Mouse (Mus musculus): ENCODE results near the gene Hist1h2bm. TPM values are rescaled to one million over a fixed set of nuclear protein-coding genes. Genes with fewer than 3 reads are reported as not detected.

Gene Hist1h2bm
- 9.2 and 22.6 TPM in 2 replicates for polyA plus RNA-seq (2012; rRNA removed)

DNA sequence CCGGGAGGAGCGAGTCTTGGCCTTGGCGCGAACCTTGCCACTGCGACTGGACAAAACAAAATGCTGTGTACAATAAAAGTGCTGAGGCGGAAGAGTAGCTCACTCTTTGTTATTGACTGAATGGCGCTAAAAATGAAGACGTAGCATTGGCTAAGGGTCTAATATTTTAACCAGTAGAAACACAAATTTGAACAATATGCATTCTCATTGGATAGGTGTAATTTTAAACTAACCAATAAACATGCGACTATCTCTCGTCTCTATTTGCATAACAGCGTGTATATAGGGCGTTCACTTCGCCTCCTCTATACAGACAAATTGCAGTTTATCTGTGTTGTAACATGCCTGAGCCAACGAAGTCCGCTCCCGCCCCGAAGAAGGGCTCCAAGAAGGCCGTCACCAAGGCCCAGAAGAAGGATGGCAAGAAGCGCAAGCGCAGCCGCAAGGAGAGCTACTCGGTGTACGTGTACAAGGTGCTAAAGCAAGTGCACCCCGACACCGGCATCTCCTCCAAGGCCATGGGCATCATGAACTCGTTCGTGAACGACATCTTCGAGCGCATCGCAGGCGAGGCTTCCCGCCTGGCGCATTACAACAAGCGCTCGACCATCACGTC lies at the start of gene Hist1h2bm:
Gene Hist1h2bm (plus strand): TSS at position 288 of the 616 bp plus-strand sequence.

GRCm38 (mm10) chr13:21677305-21677704 lies 44.5 kb upstream of the Hist1h2bm start, which contains the start of gene Olfr1360:
TSS of gene Olfr1360 (minus strand) at chr13:21677405.

GRCm38 (mm10) chr13:21697811-21698210 lies 24.0 kb upstream of the Hist1h2bm start, which contains the start of gene Olfr1359:
TSS of gene Olfr1359 (plus strand) at chr13:21698111.

DNA sequence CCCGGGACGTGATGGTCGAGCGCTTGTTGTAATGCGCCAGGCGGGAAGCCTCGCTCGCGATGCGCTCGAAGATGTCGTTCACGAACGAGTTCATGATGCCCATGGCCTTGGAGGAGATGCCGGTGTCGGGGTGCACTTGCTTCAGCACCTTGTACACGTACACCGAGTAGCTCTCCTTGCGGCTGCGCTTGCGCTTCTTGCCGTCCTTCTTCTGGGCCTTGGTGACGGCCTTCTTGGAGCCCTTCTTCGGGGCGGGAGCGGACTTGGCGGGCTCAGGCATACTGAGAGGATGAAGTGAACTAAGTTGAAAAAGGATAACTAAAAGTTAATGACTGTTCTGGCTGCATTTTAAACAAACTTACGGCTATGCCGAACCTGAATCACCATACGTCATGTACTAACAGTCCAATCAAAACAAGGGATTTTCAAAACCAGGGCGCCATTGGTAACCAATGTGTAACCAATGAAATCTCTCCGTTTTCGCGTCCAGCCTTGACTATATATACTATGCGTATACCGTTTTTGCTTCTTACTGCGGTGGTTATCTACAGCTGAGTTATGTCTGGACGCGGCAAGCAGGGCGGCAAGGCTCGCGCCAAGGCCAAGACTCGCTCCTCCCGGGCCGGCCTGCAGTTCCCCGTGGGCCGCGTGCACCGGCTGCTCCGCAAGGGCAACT lies 5.8 kb upstream of the Hist1h2bm start, which contains the start of the genes Hist1h2bl and Hist1h2ai:
Gene Hist1h2bl (minus strand): TSS at position 280 of the 676 bp plus-strand sequence.
Gene Hist1h2ai (plus strand): TSS at position 559 of the 676 bp plus-strand sequence.

DNA sequence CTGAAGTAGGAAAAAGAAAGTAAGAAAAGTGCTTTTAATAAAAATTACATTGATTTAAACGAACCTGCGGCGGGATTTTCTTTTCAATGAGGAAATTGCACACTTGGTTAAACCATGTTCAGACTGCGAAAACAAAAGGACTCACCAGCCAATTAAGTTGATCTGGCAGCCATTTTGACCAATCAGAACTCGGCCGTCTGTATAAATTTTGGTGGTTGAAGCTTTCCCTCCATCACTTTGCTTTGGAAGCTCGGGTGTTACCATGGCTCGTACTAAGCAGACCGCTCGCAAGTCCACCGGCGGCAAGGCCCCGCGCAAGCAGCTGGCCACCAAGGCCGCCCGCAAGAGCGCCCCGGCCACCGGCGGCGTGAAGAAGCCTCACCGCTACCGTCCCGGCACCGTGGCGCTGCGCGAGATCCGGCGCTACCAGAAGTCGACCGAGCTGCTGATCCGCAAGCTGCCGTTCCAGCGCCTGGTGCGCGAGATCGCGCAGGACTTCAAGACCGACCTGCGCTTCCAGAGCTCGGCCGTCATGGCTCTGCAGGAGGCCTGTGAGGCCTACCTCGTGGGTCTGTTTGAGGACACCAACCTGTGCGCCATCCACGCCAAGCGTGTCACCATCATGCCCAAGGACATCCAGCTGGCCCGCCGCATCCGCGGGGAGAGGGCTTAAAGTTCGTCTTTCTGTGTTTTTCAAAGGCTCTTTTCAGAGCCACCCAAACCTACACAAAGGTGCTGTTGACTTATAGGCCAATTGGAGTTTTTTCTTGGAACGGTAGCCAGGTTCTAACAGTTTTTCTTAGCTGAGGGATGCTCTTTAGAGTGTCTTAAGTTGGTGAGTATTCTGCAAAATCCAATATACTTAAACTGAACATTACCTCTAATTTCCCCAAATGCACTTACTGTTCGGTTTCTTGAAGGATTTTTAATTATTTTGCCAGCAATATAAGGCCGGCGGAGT lies 4.2 kb upstream of the Hist1h2bm start, which contains the start of gene Hist1h3h:
Gene Hist1h3h (plus strand): TSS at position 263 of the 961 bp plus-strand sequence.

GRCm38 (mm10) chr13:21734906-21735767 lies 13.3 kb downstream of the Hist1h2bm start, which contains the start of gene Hist1h4j:
TSS of gene Hist1h4j (plus strand) at chr13:21735064.

DNA sequence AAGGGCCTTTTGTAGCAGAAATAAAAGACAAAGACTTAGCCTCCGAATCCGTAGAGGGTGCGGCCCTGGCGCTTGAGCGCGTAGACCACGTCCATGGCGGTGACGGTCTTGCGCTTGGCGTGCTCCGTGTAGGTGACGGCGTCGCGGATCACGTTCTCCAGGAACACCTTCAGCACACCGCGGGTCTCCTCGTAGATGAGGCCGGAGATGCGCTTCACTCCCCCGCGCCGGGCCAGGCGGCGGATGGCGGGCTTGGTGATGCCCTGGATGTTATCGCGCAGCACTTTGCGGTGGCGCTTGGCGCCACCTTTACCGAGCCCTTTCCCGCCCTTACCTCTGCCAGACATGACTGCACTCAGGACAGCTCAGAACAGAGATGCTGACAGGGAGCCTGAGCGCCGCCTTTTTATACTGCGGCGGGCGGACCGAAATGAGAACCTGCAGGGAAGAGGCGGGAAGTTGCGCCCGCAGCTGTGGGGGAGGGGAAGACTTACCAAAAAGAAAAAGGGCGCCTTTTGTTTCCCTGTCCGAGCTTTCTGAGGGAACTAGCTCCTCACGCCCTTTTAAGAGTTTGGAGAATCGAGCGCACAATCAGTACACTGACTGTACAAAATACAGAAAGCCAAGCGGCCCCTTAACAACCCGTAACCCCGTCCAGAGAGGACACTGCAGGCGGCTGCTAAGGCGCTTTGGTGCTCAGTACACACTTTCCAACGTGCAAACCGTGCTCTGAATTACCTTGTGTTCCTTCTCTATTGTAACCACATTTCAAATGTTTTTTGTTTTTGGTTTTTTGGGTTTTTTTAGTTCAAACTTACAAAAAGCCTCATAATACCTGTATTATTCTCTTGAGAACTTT lies 28.5 kb downstream of the Hist1h2bm start, which contains the start of gene Hist1h4k:
Gene Hist1h4k (minus strand): TSS at position 347 of the 859 bp plus-strand sequence.

GRCm38 (mm10) chr13:21753524-21754285 lies 31.9 kb downstream of the Hist1h2bm start, which contains the start of the genes Hist1h2ak and Hist1h2bn:
TSS of gene Hist1h2ak (minus strand) at chr13:21753827.
TSS of gene Hist1h2bn (plus strand) at chr13:21754123.

Other genes starting within 250 kb of the Hist1h2bm start
- gene Zkscan4, start 243.1 kb upstream of the Hist1h2bm start, polyA plus RNA-seq (2012; rRNA removed), result 2.7 and 3.2 TPM in 2 replicates
- gene Gm10065, start 242.6 kb upstream of the Hist1h2bm start, polyA plus RNA-seq (2012; rRNA removed), result not detected in 2 replicates
- gene AK157302, start 226.8 kb upstream of the Hist1h2bm start, polyA plus RNA-seq (2012; rRNA removed), result 0.16 and 0.34 TPM in 2 replicates
- gene Gm11273, start 220.6 kb upstream of the Hist1h2bm start, polyA plus RNA-seq (2012; rRNA removed), result 2.2 and 4.0 TPM in 2 replicates
- 6.1 and 13.8 TPM in 2 replicates for gene Zkscan8, start 190.9 kb upstream of the Hist1h2bm start, polyA plus RNA-seq (2012; rRNA removed)
- gene Olfr1366, start 179.2 kb upstream of the Hist1h2bm start, polyA plus RNA-seq (2012; rRNA removed), result not detected in 2 replicates
- gene Olfr1535, start 162.2 kb upstream of the Hist1h2bm start, polyA plus RNA-seq (2012; rRNA removed), result not detected in 2 replicates
- not detected in 2 replicates for gene Olfr1364, start 140.3 kb upstream of the Hist1h2bm start, polyA plus RNA-seq (2012; rRNA removed)
- not detected in 2 replicates for gene Olfr1362, start 108.0 kb upstream of the Hist1h2bm start, polyA plus RNA-seq (2012; rRNA removed)
- 0.01 TPM in 1 of 2 replicates, not detected in the other for gene Olfr11, start 79.5 kb upstream of the Hist1h2bm start, polyA plus RNA-seq (2012; rRNA removed)
- not detected in 2 replicates for gene Olfr1361, start 58.7 kb upstream of the Hist1h2bm start, polyA plus RNA-seq (2012; rRNA removed)
- not detected in 2 replicates for gene Olfr1360, start 44.6 kb upstream of the Hist1h2bm start, polyA plus RNA-seq (2012; rRNA removed)
- not detected in 2 replicates for gene Olfr1359, start 23.9 kb upstream of the Hist1h2bm start, polyA plus RNA-seq (2012; rRNA removed)
- gene Hist1h2bl, start 5.9 kb upstream of the Hist1h2bm start, polyA plus RNA-seq (2012; rRNA removed), result 18.0 and 18.2 TPM in 2 replicates
- 15.1 and 39.4 TPM in 2 replicates for gene Hist1h2ai, start 5.6 kb upstream of the Hist1h2bm start, polyA plus RNA-seq (2012; rRNA removed)
- gene Hist1h3h, start 4.4 kb upstream of the Hist1h2bm start, polyA plus RNA-seq (2012; rRNA removed), result 39.3 and 62.8 TPM in 2 replicates
- gene Hist1h4j, start 13.0 kb downstream of the Hist1h2bm start, polyA plus RNA-seq (2012; rRNA removed), result 11.9 and 16.4 TPM in 2 replicates
- gene Hist1h4k, start 28.5 kb downstream of the Hist1h2bm start, polyA plus RNA-seq (2012; rRNA removed), result 29.0 and 72.0 TPM in 2 replicates
- 32.6 and 49.5 TPM in 2 replicates for gene Hist1h2ak, start 31.8 kb downstream of the Hist1h2bm start, polyA plus RNA-seq (2012; rRNA removed)
- 14.7 and 18.0 TPM in 2 replicates for gene Hist1h2bn, start 32.1 kb downstream of the Hist1h2bm start, polyA plus RNA-seq (2012; rRNA removed)
- gene Hist1h1b, start 58.6 kb downstream of the Hist1h2bm start, polyA plus RNA-seq (2012; rRNA removed), result 8.9 and 15.5 TPM in 2 replicates
- 45.2 and 84.3 TPM in 2 replicates for gene Hist1h3i, start 61.3 kb downstream of the Hist1h2bm start, polyA plus RNA-seq (2012; rRNA removed)
- 11.9 and 22.1 TPM in 2 replicates for gene Hist1h2an, start 65.2 kb downstream of the Hist1h2bm start, polyA plus RNA-seq (2012; rRNA removed)
- gene Hist1h2bp, start 65.4 kb downstream of the Hist1h2bm start, polyA plus RNA-seq (2012; rRNA removed), result 1.1 and 3.4 TPM in 2 replicates
- 18.6 and 19.5 TPM in 2 replicates for gene Hist1h2bq, start 88.2 kb downstream of the Hist1h2bm start, polyA plus RNA-seq (2012; rRNA removed)
- gene Hist1h2ao, start 88.4 kb downstream of the Hist1h2bm start, polyA plus RNA-seq (2012; rRNA removed), result 1.2 TPM in 1 of 2 replicates, not detected in the other
- gene Hist1h4m, start 89.7 kb downstream of the Hist1h2bm start, polyA plus RNA-seq (2012; rRNA removed), result 38.4 TPM in 1 of 2 replicates, not detected in the other
- gene Hist1h4n, start 110.2 kb downstream of the Hist1h2bm start, polyA plus RNA-seq (2012; rRNA removed), result 25.3 and 35.4 TPM in 2 replicates
- gene Hist1h2ap, start 111.5 kb downstream of the Hist1h2bm start, polyA plus RNA-seq (2012; rRNA removed), result 59.8 and 81.8 TPM in 2 replicates
- 8.4 and 17.0 TPM in 2 replicates for gene Hist1h2br, start 111.7 kb downstream of the Hist1h2bm start, polyA plus RNA-seq (2012; rRNA removed)
- 13.1 and 19.9 TPM in 2 replicates for gene Zfp184, start 223.1 kb downstream of the Hist1h2bm start, polyA plus RNA-seq (2012; rRNA removed)

Data from central nervous system, embryonic 11.5 days (tissue).